Mouse (Mus musculus) heart, embryonic 16.5 days (tissue): ENCODE measurements around the gene Cobll1. TPM values are rescaled to one million over a fixed set of nuclear protein-coding genes. Genes with fewer than 3 reads are reported as not detected.

Experiments used
- ATAC-seq: fragments of 200-750 bp; cut with Nextera tagmentation; replicated peaks from 2 replicates; pipeline ENCODE4 v1.8.0; 2017; ENCODE audit warnings: moderate number of reproducible peaks; ENCODE audit not compliant: insufficient read depth, low FRiP score; ENCODE audit errors: extremely low read depth
- H3K27ac ChIP-seq: fragments of 300-500 bp; sonication (generic); 2 replicates; pipeline ENCODE4 v1.5.1; 2014; ENCODE audit warnings: mild to moderate bottlenecking, low read length, control low read depth, moderate library complexity
- H3K27me3 ChIP-seq: fragments of 300-500 bp; sonication (generic); 2 replicates; pipeline ENCODE4 v1.6.1; 2014; ENCODE audit warnings: low read length, mixed read lengths; ENCODE audit not compliant: control insufficient read depth, insufficient read depth
- H3K36me3 ChIP-seq: fragments of 300-500 bp; sonication (generic); 2 replicates; pipeline ENCODE4 v1.6.1; 2014; ENCODE audit not compliant: control insufficient read depth, insufficient read depth
- H3K4me1 ChIP-seq: fragments of 300-500 bp; sonication (generic); 2 replicates; pipeline ENCODE4 v1.6.1; 2014; ENCODE audit warnings: low read length, mixed read lengths; ENCODE audit not compliant: control insufficient read depth, insufficient read depth
- H3K4me2 ChIP-seq: fragments of 300-500 bp; sonication (generic); 2 replicates; pipeline ENCODE4 v1.6.1; 2014; ENCODE audit warnings: low read depth, mild to moderate bottlenecking, control low read depth, low read length
- H3K4me3 ChIP-seq: fragments of 300-500 bp; sonication (generic); 2 replicates; pipeline ENCODE4 v1.5.1; 2014; ENCODE audit warnings: mild to moderate bottlenecking, control low read depth, low read length
- H3K9ac ChIP-seq: fragments of 300-500 bp; sonication (generic); 2 replicates; pipeline ENCODE4 v1.6.1; 2014; ENCODE audit warnings: low read length, control low read depth
- H3K9me3 ChIP-seq: fragments of 300-500 bp; sonication (generic); replicated peaks from 2 replicates; pipeline ENCODE4 v1.6.1; 2016; ENCODE audit warnings: low read length; ENCODE audit not compliant: control insufficient read depth
- WGBS: fragments of 180-500 bp; shearing (Covaris S2); extraction: QIAGEN DNeasy Blood & Tissue Kit; methylation state at CpG from one replicate; pipeline ENCODE4 v1.1.7; 2014; 5-methylcytosine and 5-hydroxymethylcytosine counted together
- polyA plus RNA-seq: library from polyadenylated mRNA; unstranded; fragments of >200 nt; fragmentation: Nextera tagmentation; extraction: Ambion mirVana; gene quantifications from 2 replicates; pipeline ENCODE4 v1.2.1, GENCODE M21; 2015

Gene Cobll1
- polyA plus RNA-seq, 1 experiment from 2014 or later: 12.6 TPM

GRCm38 (mm10) chr2:65214556-65214955 is 24.6 kb downstream of the Cobll1 start:
- no peak overlapping the region for H3K4me2 ChIP-seq
- no peaks in the 10 kb centered on the region for H3K27me3 ChIP-seq
- no peak overlapping the region for H3K4me3 ChIP-seq
- peaks cover under 1% of the 10 kb centered on the region; the same call in 1 of the 2 replicates for H3K4me1 ChIP-seq
- no peak overlapping the region for H3K9ac ChIP-seq
- WGBS: 88% methylated on average over 1 of the region's 1 CpGs
- H3K36me3 ChIP-seq: no peaks in the 10 kb centered on the region
- no peaks in the 10 kb centered on the region; the same call in 1 of the 2 replicates for H3K9me3 ChIP-seq
- ATAC-seq: no peak
- H3K27ac ChIP-seq: no peak overlapping the region

- no peak overlapping the region for H3K27ac ChIP-seq
- no peaks in the 10 kb centered on the region; the same call in 1 of the 2 replicates for H3K9me3 ChIP-seq
- H3K4me1 ChIP-seq: no peaks in the 10 kb centered on the region
- no peak overlapping the region for H3K9ac ChIP-seq
- WGBS: 83% methylated on average over 3 of the region's 3 CpGs
- no peak for ATAC-seq
- no peak overlapping the region for H3K4me3 ChIP-seq
- no peaks in the 10 kb centered on the region for H3K27me3 ChIP-seq
- no peaks in the 10 kb centered on the region for H3K36me3 ChIP-seq
- no peak overlapping the region for H3K4me2 ChIP-seq
Measured at GRCm38 (mm10) chr2:65213675-65214074, 25.5 kb downstream of the Cobll1 start.

GRCm38 (mm10) chr2:65211620-65212019 is 27.6 kb downstream of the Cobll1 start:
- Histone ChIP-seq H3K9me3 (no peaks in the 10 kb centered on the region; the same call in 1 of the 2 replicates), H3K4me1 (no peaks in the 10 kb centered on the region), H3K36me3 (no peaks in the 10 kb centered on the region), H3K27ac (no peak overlapping the region), H3K27me3 (no peaks in the 10 kb centered on the region), H3K4me2 (no peak overlapping the region), H3K4me3 (no peak overlapping the region), H3K9ac (no peak overlapping the region)
- WGBS: 80% methylated on average over 3 of the region's 3 CpGs
- ATAC-seq: no peak

GRCm38 (mm10) chr2:65207750-65208149 is 31.5 kb downstream of the Cobll1 start:
- no peak overlapping the region for H3K27ac ChIP-seq

GRCm38 (mm10) chr2:65203699-65204098 is 35.5 kb downstream of the Cobll1 start:
- Histone ChIP-seq H3K4me2 (no peak overlapping the region), H3K36me3 (no peaks in the 10 kb centered on the region), H3K27ac (no peak overlapping the region), H3K9me3 (no peaks in the 10 kb centered on the region), H3K9ac (no peak overlapping the region), H3K4me1 (0 out of 2 replicates have a peak, but pooled peaks cover 2% of the 10 kb centered on the region), H3K4me3 (no peak overlapping the region), H3K27me3 (no peaks in the 10 kb centered on the region)
- 53% methylated on average over 7 of the region's 7 CpGs for WGBS
- no peak for ATAC-seq

More at GRCm38 (mm10) chr2:65207750-65208149, 31.5 kb downstream of the Cobll1 start:
- ATAC-seq: no peak
- no peaks in the 10 kb centered on the region for H3K9me3 ChIP-seq
- H3K4me1 ChIP-seq: 0 out of 2 replicates have a peak, but pooled peaks cover 2% of the 10 kb centered on the region
- no peak overlapping the region for H3K4me2 ChIP-seq
- no peaks in the 10 kb centered on the region for H3K36me3 ChIP-seq
- 70% methylated on average over 2 of the region's 2 CpGs for WGBS
- H3K4me3 ChIP-seq: no peak overlapping the region
- H3K9ac ChIP-seq: no peak overlapping the region
- no peaks in the 10 kb centered on the region for H3K27me3 ChIP-seq

GRCm38 (mm10) chr2:65199706-65200105 is 39.5 kb downstream of the Cobll1 start:
- ATAC-seq: no peak
- whole genome bisulfite sequencing: 81% methylated on average over 9 of the region's 9 CpGs
- Histone ChIP-seq H3K27me3 (no peaks in the 10 kb centered on the region), H3K36me3 (no peaks in the 10 kb centered on the region), H3K4me2 (no peak overlapping the region), H3K9ac (no peak overlapping the region), H3K4me1 (0 out of 2 replicates have a peak, but pooled peaks cover 2% of the 10 kb centered on the region), H3K27ac (no peak overlapping the region), H3K9me3 (peaks cover 4% of the 10 kb centered on the region), H3K4me3 (no peak overlapping the region)

- Histone ChIP-seq H3K27ac (no peak overlapping the region), H3K36me3 (no peaks in the 10 kb centered on the region), H3K4me2 (no peak overlapping the region), H3K27me3 (no peaks in the 10 kb centered on the region), H3K4me1 (no peaks in the 10 kb centered on the region), H3K9me3 (peaks cover 4% of the 10 kb centered on the region), H3K9ac (no peak overlapping the region), H3K4me3 (no peak overlapping the region)
- no peak for ATAC-seq
- 93% methylated on average over 3 of the region's 3 CpGs for WGBS
Measured at GRCm38 (mm10) chr2:65198605-65199004, 40.6 kb downstream of the Cobll1 start.

GRCm38 (mm10) chr2:65196994-65197393 is 42.2 kb downstream of the Cobll1 start:
- peaks cover 4% of the 10 kb centered on the region for H3K9me3 ChIP-seq
- no peaks in the 10 kb centered on the region for H3K27me3 ChIP-seq
- H3K27ac ChIP-seq: no peak overlapping the region
- H3K36me3 ChIP-seq: no peaks in the 10 kb centered on the region
- whole genome bisulfite sequencing: 91% methylated on average over 1 of the region's 1 CpGs
- ATAC-seq: no peak
- H3K9ac ChIP-seq: no peak overlapping the region
- H3K4me1 ChIP-seq: peaks cover 8% of the 10 kb centered on the region
- no peak overlapping the region for H3K4me3 ChIP-seq
- H3K4me2 ChIP-seq: no peak overlapping the region

GRCm38 (mm10) chr2:65195233-65196010 is 43.8 kb downstream of the Cobll1 start:
- Histone ChIP-seq H3K4me2 (no peak overlapping the region), H3K27me3 (no peaks in the 10 kb centered on the region), H3K36me3 (no peaks in the 10 kb centered on the region), H3K27ac (no peak overlapping the region), H3K9me3 (peaks cover 4% of the 10 kb centered on the region), H3K4me1 (peaks cover 18% of the 10 kb centered on the region), H3K4me3 (no peak overlapping the region), H3K9ac (no peak overlapping the region)
- no peak for ATAC-seq
- WGBS: 81% methylated on average over 9 of the region's 9 CpGs
